ENCODE assay signal across 8 mouse cellular contexts in the genomic region with DNA sequence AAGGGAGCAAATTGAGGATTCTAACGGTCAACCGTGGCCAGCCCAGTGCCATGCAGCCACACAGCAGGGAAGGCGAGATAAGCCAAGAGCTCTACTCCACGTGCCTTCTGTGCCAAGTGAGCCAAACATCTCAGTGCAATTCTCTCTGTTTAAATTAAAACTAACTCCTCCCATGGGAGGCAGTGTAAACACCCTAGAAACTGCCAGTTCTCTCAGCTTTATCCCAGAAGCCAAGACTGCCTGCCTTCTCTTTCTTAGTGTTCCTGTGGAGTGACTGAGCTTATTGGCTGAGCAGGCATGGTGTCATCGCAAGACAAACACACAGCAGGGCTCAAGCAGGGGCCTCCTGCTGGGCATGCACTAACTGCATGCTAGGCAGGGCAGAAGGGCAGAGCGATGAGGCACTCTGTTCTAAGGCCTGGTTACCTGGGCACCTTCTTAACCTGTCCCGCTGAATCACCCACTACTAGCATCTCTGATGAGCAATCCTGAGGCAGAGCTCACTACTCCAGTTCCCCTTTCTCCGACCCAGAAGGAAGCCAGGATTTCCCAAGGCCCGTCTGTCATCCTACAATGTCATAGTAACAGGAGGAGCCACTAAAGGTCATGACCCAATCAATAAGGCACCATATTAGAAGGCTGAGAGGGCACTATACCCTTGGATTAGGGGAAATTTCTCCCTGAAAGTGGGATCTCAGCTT. TPM values are rescaled to one million over a fixed set of nuclear protein-coding genes. Genes with fewer than 3 reads are reported as not detected.
DNase-seq lines count a peak whose midpoint lies in the region; ATAC-seq and TF ChIP-seq lines count a peak whose summit lies in the region.

No protein-coding gene starts in this region.

- peak; percentile 100 for DNase-seq in liver, adult 2 months (ENCODE audit: extremely low read depth, low read depth, low spot score)
- no peak for DNase-seq in liver
- DNase-seq in kidney, postnatal 14 days = peak; percentile 45
- DNase-seq in retina, postnatal 1 day = no peak
- DNase-seq in retina, embryonic 14.5 days (ENCODE audit: low spot score) = no peak
- DNase-seq in adrenal gland, postnatal 36 days = no peak

- no peaks in the 10 kb centered on the region for H3K9me3 ChIP-seq in midbrain, embryonic 12.5 days

- no peaks in the 10 kb centered on the region for H3K27me3 ChIP-seq in liver, adult 2 months (ENCODE audit: control insufficient read depth, insufficient read depth, low read length)
- H3K27me3 ChIP-seq in midbrain, embryonic 12.5 days = no peaks in the 10 kb centered on the region

- H3K36me3 ChIP-seq in liver, adult 2 months (ENCODE audit: control insufficient read depth, insufficient read depth, low read length) = peaks cover 7% of the 10 kb centered on the region; the same call in 1 of the 2 replicates
- peaks cover 43% of the 10 kb centered on the region for H3K36me3 ChIP-seq in midbrain, embryonic 12.5 days

- 0 out of 2 replicates have a peak overlapping the region, but pooled peaks have one; percentile 2 for H3K4me2 ChIP-seq in midbrain, embryonic 12.5 days (replicated peaks)

- TF ChIP-seq POLR2A in liver, adult 2 months (IDR thresholded peaks at IDR 0.05; ENCODE audit: extremely low read depth, insufficient read depth, low read length) = peak; percentile 10; the same call in 1 of the 2 replicates
- no peak for TF ChIP-seq POLR2A in cortical plate, adult 2 months (IDR thresholded peaks at IDR 0.05; ENCODE audit: extremely low read depth, insufficient read depth, low read length)

- WGBS in liver, adult 2 months = 17% methylated on average over 9 of the region's 9 CpGs
- 30% methylated on average over 9 of the region's 9 CpGs for WGBS in midbrain, embryonic 12.5 days

- ATAC-seq in midbrain, embryonic 12.5 days (ENCODE audit: low FRiP score, low read depth) = no peak

- TF ChIP-seq CTCF in liver, adult 2 months (IDR thresholded peaks at IDR 0.05; ENCODE audit: low read depth, low read length) = no peak; the same call in 1 of the 2 replicates
- no peak for TF ChIP-seq CTCF in cortical plate, adult 2 months (IDR thresholded peaks at IDR 0.05; ENCODE audit: extremely low read depth, insufficient read depth, low read length)

- peaks cover 36% of the 10 kb centered on the region for H3K4me1 ChIP-seq in liver, adult 2 months (ENCODE audit: control insufficient read depth, insufficient read depth, low read length)
- peaks cover 12% of the 10 kb centered on the region for H3K4me1 ChIP-seq in cortical plate, adult 2 months (ENCODE audit: control insufficient read depth, insufficient read depth, low read length)
- peaks cover 25% of the 10 kb centered on the region for H3K4me1 ChIP-seq in midbrain, embryonic 12.5 days

- peak overlapping the region; percentile 42 for H3K9ac ChIP-seq in liver, adult 2 months (ENCODE audit: low read depth, low read length)
- peak overlapping the region; percentile 44; the same call in 1 of the 2 replicates for H3K9ac ChIP-seq in midbrain, embryonic 12.5 days (replicated peaks)

- no peak overlapping the region for H3K4me3 ChIP-seq in liver, adult 2 months (ENCODE audit: insufficient read depth, low read depth, low read length)
- H3K4me3 ChIP-seq in cortical plate, adult 2 months (ENCODE audit: insufficient read depth, low read length) = peak overlapping the region; percentile 7; the same call in 1 of the 2 replicates
- no peak overlapping the region for H3K4me3 ChIP-seq in midbrain, embryonic 12.5 days

- peaks cover 51% of the 10 kb centered on the region for H3K79me2 ChIP-seq in liver, adult 2 months (ENCODE audit: control insufficient read depth, insufficient read depth, low read length)

- H3K27ac ChIP-seq in liver, adult 2 months (replicated peaks; ENCODE audit: insufficient read depth, low read depth, low read length) = peak overlapping the region; percentile 89
- H3K27ac ChIP-seq in cortical plate, adult 2 months (ENCODE audit: insufficient read depth, low read length) = no peak overlapping the region
- H3K27ac ChIP-seq in midbrain, embryonic 12.5 days (replicated peaks) = no peak overlapping the region

RNA-seq across cellular contexts. Expression of gene Slc25a44, which starts 2.8 kb away (rescaled TPM):
- total RNA-seq in liver, adult 2 months (2014; rRNA removed) = 26.1 and 28.1 TPM in 2 replicates
- 57.0 and 60.9 TPM in 2 replicates for polyA plus RNA-seq in liver, adult 2 months (2012; rRNA removed)
- 76.3 and 76.4 TPM in 2 replicates for polyA plus RNA-seq in cortical plate, adult 2 months (2012; rRNA removed)
- 23.6 and 24.6 TPM in 2 replicates for polyA plus RNA-seq in midbrain, embryonic 12.5 days (2016; fragmentation: Nextera tagmentation; extraction: Ambion mirVana)
- 10 to 100 TPM; 47.2 to 48.1 TPM for total RNA-seq in adrenal gland, postnatal 36 days (2021)

RNA-seq across cellular contexts. Expression of gene Pmf1, which starts 12.0 kb away (rescaled TPM):
- total RNA-seq in liver, adult 2 months (2014; rRNA removed) = 12.9 and 16.5 TPM in 2 replicates
- polyA plus RNA-seq in liver, adult 2 months (2012; rRNA removed) = 59.0 and 68.1 TPM in 2 replicates
- polyA plus RNA-seq in cortical plate, adult 2 months (2012; rRNA removed) = 10.5 and 11.1 TPM in 2 replicates
- polyA plus RNA-seq in midbrain, embryonic 12.5 days (2016; fragmentation: Nextera tagmentation; extraction: Ambion mirVana) = 100.0 and 101 TPM in 2 replicates
- total RNA-seq in adrenal gland, postnatal 36 days (2021) = 10 to 100 TPM; 29.4 to 43.1 TPM

RNA-seq across cellular contexts. Expression of gene Bglap, which starts 37.9 kb away (rescaled TPM):
- total RNA-seq in liver, adult 2 months (2014; rRNA removed) = not detected in 2 replicates
- not detected in 2 replicates for polyA plus RNA-seq in liver, adult 2 months (2012; rRNA removed)
- not detected in 2 replicates for polyA plus RNA-seq in cortical plate, adult 2 months (2012; rRNA removed)
- not detected in 2 replicates for polyA plus RNA-seq in midbrain, embryonic 12.5 days (2016; fragmentation: Nextera tagmentation; extraction: Ambion mirVana)
- total RNA-seq in adrenal gland, postnatal 36 days (2021) = 1 to 10 TPM in 1 of 2 experiments, under 1 TPM in 1; 0.99 to 1.9 TPM

RNA-seq across cellular contexts. Expression of gene Sema4a, which starts 38.8 kb away (rescaled TPM):
- total RNA-seq in liver, adult 2 months (2014; rRNA removed) = 23.4 and 37.9 TPM in 2 replicates
- 109 and 117 TPM in 2 replicates for polyA plus RNA-seq in liver, adult 2 months (2012; rRNA removed)
- polyA plus RNA-seq in cortical plate, adult 2 months (2012; rRNA removed) = 68.9 and 71.6 TPM in 2 replicates
- polyA plus RNA-seq in midbrain, embryonic 12.5 days (2016; fragmentation: Nextera tagmentation; extraction: Ambion mirVana) = 19.3 and 20.3 TPM in 2 replicates
- total RNA-seq in adrenal gland, postnatal 36 days (2021) = 10 to 100 TPM in 1 of 2 experiments, 1 to 10 TPM in 1; 8.9 to 12.6 TPM

RNA-seq across cellular contexts. Expression of gene Bglap2, which starts 43.7 kb away (rescaled TPM):
- not detected in 2 replicates for total RNA-seq in liver, adult 2 months (2014; rRNA removed)
- polyA plus RNA-seq in liver, adult 2 months (2012; rRNA removed) = not detected in 2 replicates
- 0.44 TPM in 1 of 2 replicates, not detected in the other for polyA plus RNA-seq in cortical plate, adult 2 months (2012; rRNA removed)
- polyA plus RNA-seq in midbrain, embryonic 12.5 days (2016; fragmentation: Nextera tagmentation; extraction: Ambion mirVana) = not detected in 2 replicates
- total RNA-seq in adrenal gland, postnatal 36 days (2021) = not detected

Comparison
In these comparisons a context has a peak if more than half of its experiments do, and no peak if none do; other contexts are left out.
1. DNase-seq: peak in liver, adult 2 months (single experiment) and kidney, postnatal 14 days (single experiment); none in liver (single experiment), retina, postnatal 1 day (single experiment), retina, embryonic 14.5 days (single experiment) and adrenal gland, postnatal 36 days (0 of 2).